ENCODE assay signal across 8 mouse cellular contexts in genomic region chr7:101969694-101970428, GRCm38 (mm10). TPM values are rescaled to one million over a fixed set of nuclear protein-coding genes. Genes with fewer than 3 reads are reported as not detected.
A peak's percentile ranks its signal among the peaks of the same experiment; 100 is the strongest.
DNase-seq lines count a peak whose midpoint lies in the region; ATAC-seq lines count a peak whose summit lies in the region.

No protein-coding gene starts in this region.

- no peaks in the 10 kb centered on the region for H3K9me3 ChIP-seq in heart, embryonic 14.5 days (ENCODE audit: control insufficient read depth, low read length)
- no peaks in the 10 kb centered on the region for H3K9me3 ChIP-seq in liver, embryonic 13.5 days (replicated peaks)
- no peaks in the 10 kb centered on the region for H3K9me3 ChIP-seq in stomach, embryonic 14.5 days (ENCODE audit: control insufficient read depth, low read depth, low read length)

- H3K27me3 ChIP-seq in heart, embryonic 14.5 days (ENCODE audit: control insufficient read depth, insufficient read depth, low read length) = no peaks in the 10 kb centered on the region
- H3K27me3 ChIP-seq in liver, embryonic 13.5 days = no peaks in the 10 kb centered on the region
- H3K27me3 ChIP-seq in stomach, embryonic 14.5 days (ENCODE audit: control insufficient read depth, insufficient read depth, low read length) = no peaks in the 10 kb centered on the region

- H3K4me1 ChIP-seq in heart, embryonic 14.5 days (ENCODE audit: control insufficient read depth in 2 of 2, insufficient read depth in 2 of 2, low read length in 2 of 2) = peaks cover 9 to 59% of the 10 kb centered on the region in 2 experiments
- peaks cover 89% of the 10 kb centered on the region for H3K4me1 ChIP-seq in liver, embryonic 13.5 days (replicated peaks)
- H3K4me1 ChIP-seq in stomach, embryonic 14.5 days (ENCODE audit: control insufficient read depth, insufficient read depth, low read length) = peaks cover 25% of the 10 kb centered on the region

- peak overlapping the region; percentile 83 for H3K9ac ChIP-seq in heart, embryonic 14.5 days (ENCODE audit: low read length)
- H3K9ac ChIP-seq in liver, embryonic 13.5 days = peak overlapping the region; percentile 80
- H3K9ac ChIP-seq in stomach, embryonic 14.5 days (replicated peaks; ENCODE audit: low read depth, low read length) = peak overlapping the region; percentile 89

- H3K4me2 ChIP-seq in heart, embryonic 14.5 days (ENCODE audit: low read length) = peak overlapping the region; percentile 82
- H3K4me2 ChIP-seq in liver, embryonic 13.5 days = peak overlapping the region; percentile 99
- peak overlapping the region; percentile 57 for H3K4me2 ChIP-seq in stomach, embryonic 14.5 days (replicated peaks; ENCODE audit: low read depth, low read length)

- H3K4me3 ChIP-seq in heart, embryonic 14.5 days (ENCODE audit: control insufficient read depth in 1 of 2, insufficient read depth in 1 of 2, low read depth in 1 of 2, low read length in 2 of 2) = peak overlapping the region; percentile 61 to 76
- H3K4me3 ChIP-seq in liver, embryonic 13.5 days (replicated peaks) = peak overlapping the region; percentile 75
- peak overlapping the region; percentile 74 for H3K4me3 ChIP-seq in stomach, embryonic 14.5 days (ENCODE audit: low read depth, low read length)

- no peaks in the 10 kb centered on the region; the same call in 1 of the 2 replicates for H3K36me3 ChIP-seq in heart, embryonic 14.5 days (ENCODE audit: control insufficient read depth, insufficient read depth, low read length)
- H3K36me3 ChIP-seq in liver, embryonic 13.5 days = no peaks in the 10 kb centered on the region
- H3K36me3 ChIP-seq in stomach, embryonic 14.5 days (ENCODE audit: control insufficient read depth, insufficient read depth, low read length) = no peaks in the 10 kb centered on the region

- DNase-seq in c-Kit-negative CD71-positive TER-119-positive erythroid progenitor cells, embryonic 14.5 days (ENCODE audit: low read depth, low spot score) = peak; percentile 31
- DNase-seq in fibroblast of lung, adult 2 months (ENCODE audit: low read depth) = peak; percentile 66
- peak; percentile 93 for DNase-seq in kidney, postnatal 14 days
- peak; percentile 72 for DNase-seq in liver, embryonic 13.5 days
- peak; percentile 79 to 80 for DNase-seq in natural killer cell, adult 2 months (ENCODE audit: low spot score in 2 of 2)

- ATAC-seq in CD4-positive, CD25-positive, alpha-beta regulatory T cell, adult 4 months = peak; percentile 67
- ATAC-seq in heart, embryonic 14.5 days (ENCODE audit: insufficient number of reproducible peaks, insufficient read depth, low FRiP score, low read depth) = peak; percentile 90
- ATAC-seq in liver, embryonic 13.5 days (ENCODE audit: low read depth) = peak; percentile 85
- peak; percentile 89 for ATAC-seq in stomach, embryonic 14.5 days (ENCODE audit: insufficient number of reproducible peaks, insufficient read depth, low FRiP score, low read depth)

- H3K27ac ChIP-seq in heart, embryonic 14.5 days (replicated peaks in 1 of 2; ENCODE audit: control insufficient read depth in 1 of 2, insufficient read depth in 1 of 2, low read depth in 2 of 2, low read length in 2 of 2) = peak overlapping the region; percentile 98 to 99
- H3K27ac ChIP-seq in liver, embryonic 13.5 days = peak overlapping the region; percentile 90
- H3K27ac ChIP-seq in stomach, embryonic 14.5 days (ENCODE audit: low read length) = peak overlapping the region; percentile 100

- under 1% methylated on average over 33 of the region's 53 CpGs for WGBS in heart, embryonic 14.5 days
- under 1% methylated on average over 53 of the region's 53 CpGs for WGBS in liver, embryonic 13.5 days (ENCODE audit: insufficient replicate concordance)
- WGBS in stomach, embryonic 14.5 days = under 1% methylated on average over 53 of the region's 53 CpGs

RNA-seq across cellular contexts. Expression of gene Numa1, which starts 36.0 kb away (rescaled TPM):
- 10 to 100 TPM; 66.0 to 83.2 TPM for polyA plus RNA-seq in CD4-positive, CD25-positive, alpha-beta regulatory T cell, adult 4 months (2017; shearing (Covaris generic))
- 60.5 and 62.5 TPM in 2 replicates for polyA plus RNA-seq in heart, embryonic 14.5 days (2014; fragmentation: Nextera tagmentation; extraction: Ambion mirVana)
- 24.5 and 30.7 TPM in 2 replicates for polyA plus RNA-seq in liver, embryonic 13.5 days (2015; fragmentation: Nextera tagmentation; extraction: Ambion mirVana)
- 99.7 and 102 TPM in 2 replicates for polyA plus RNA-seq in stomach, embryonic 14.5 days (2014; fragmentation: Nextera tagmentation; extraction: Ambion mirVana)

RNA-seq across cellular contexts. Expression of gene Lrrc51, which starts 36.2 kb away (rescaled TPM):
- polyA plus RNA-seq in CD4-positive, CD25-positive, alpha-beta regulatory T cell, adult 4 months (2017; shearing (Covaris generic)) = 1 to 10 TPM; 4.8 to 6.1 TPM
- 3.9 and 5.0 TPM in 2 replicates for polyA plus RNA-seq in heart, embryonic 14.5 days (2014; fragmentation: Nextera tagmentation; extraction: Ambion mirVana)
- 2.1 TPM in 2 replicates for polyA plus RNA-seq in liver, embryonic 13.5 days (2015; fragmentation: Nextera tagmentation; extraction: Ambion mirVana)
- polyA plus RNA-seq in stomach, embryonic 14.5 days (2014; fragmentation: Nextera tagmentation; extraction: Ambion mirVana) = 8.7 and 11.6 TPM in 2 replicates

RNA-seq across cellular contexts. Expression of gene Il18bp, which starts 48.6 kb away (rescaled TPM):
- polyA plus RNA-seq in CD4-positive, CD25-positive, alpha-beta regulatory T cell, adult 4 months (2017; shearing (Covaris generic)) = 1 to 10 TPM; 4.5 to 5.7 TPM
- polyA plus RNA-seq in heart, embryonic 14.5 days (2014; fragmentation: Nextera tagmentation; extraction: Ambion mirVana) = 1.7 and 2.1 TPM in 2 replicates
- polyA plus RNA-seq in liver, embryonic 13.5 days (2015; fragmentation: Nextera tagmentation; extraction: Ambion mirVana) = 9.1 and 11.1 TPM in 2 replicates
- polyA plus RNA-seq in stomach, embryonic 14.5 days (2014; fragmentation: Nextera tagmentation; extraction: Ambion mirVana) = 3.1 and 3.6 TPM in 2 replicates

Comparison
In these comparisons a context has a peak if more than half of its experiments do, and no peak if none do; other contexts are left out.
1. Peak in every context shown above with its lines: DNase-seq, ATAC-seq, H3K4me3 ChIP-seq and H3K27ac ChIP-seq.
2. DNase-seq: peak in every context shown above with its lines; median percentile 93 in kidney, postnatal 14 days; 80 in natural killer cell, adult 2 months; 72 in liver, embryonic 13.5 days; 66 in fibroblast of lung, adult 2 months; 31 in c-Kit-negative CD71-positive TER-119-positive erythroid progenitor cells, embryonic 14.5 days.